Mouse (Mus musculus) liver, adult 2 months (tissue): Measurements from ENCODE around the gene Kcnn4.

Source experiments
- CTCF ChIP-seq: fragments of 200-500 bp; IDR thresholded peaks from 2 replicates; pipeline ENCODE4 v1.5.1; 2011; ENCODE audit warnings: low read depth, low read length, control low read depth
- POLR2A ChIP-seq: fragments of 200-500 bp; IDR thresholded peaks from 2 replicates; pipeline ENCODE4 v1.6.1; 2011; ENCODE audit warnings: low read length, control low read depth; ENCODE audit not compliant: insufficient read depth; ENCODE audit errors: extremely low read depth

DNA sequence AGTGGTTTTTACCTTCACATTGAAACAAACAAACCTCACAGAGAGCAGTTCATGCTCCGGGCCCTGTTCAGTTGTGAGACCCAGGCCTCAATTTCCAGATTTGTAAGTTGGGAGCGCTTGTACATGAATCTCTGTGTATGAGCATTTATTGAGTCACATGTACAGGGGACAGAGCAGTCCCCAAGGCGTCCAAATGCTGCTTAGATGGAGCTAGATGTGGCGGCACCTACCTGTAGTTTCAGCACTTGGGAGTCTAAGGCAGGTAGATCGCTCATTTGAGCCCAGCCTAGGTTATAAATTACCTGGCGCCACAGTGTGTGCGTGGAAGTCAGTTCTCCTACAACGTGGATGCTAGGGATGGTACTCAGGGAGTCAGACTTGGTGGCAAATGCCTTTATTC is 6.4 kb downstream of the Kcnn4 start:
- TF ChIP-seq CTCF (no peak), POLR2A (no peak)
